Mouse (Mus musculus): Measurements from ENCODE around the gene Umad1. TPM values are rescaled to one million over a fixed set of nuclear protein-coding genes. Genes with fewer than 3 reads are reported as not detected.

Umad1 gene
- total and polyA plus RNA-seq, 3 experiments: 7.6 to 17.5 (median 10.0) TPM

DNA sequence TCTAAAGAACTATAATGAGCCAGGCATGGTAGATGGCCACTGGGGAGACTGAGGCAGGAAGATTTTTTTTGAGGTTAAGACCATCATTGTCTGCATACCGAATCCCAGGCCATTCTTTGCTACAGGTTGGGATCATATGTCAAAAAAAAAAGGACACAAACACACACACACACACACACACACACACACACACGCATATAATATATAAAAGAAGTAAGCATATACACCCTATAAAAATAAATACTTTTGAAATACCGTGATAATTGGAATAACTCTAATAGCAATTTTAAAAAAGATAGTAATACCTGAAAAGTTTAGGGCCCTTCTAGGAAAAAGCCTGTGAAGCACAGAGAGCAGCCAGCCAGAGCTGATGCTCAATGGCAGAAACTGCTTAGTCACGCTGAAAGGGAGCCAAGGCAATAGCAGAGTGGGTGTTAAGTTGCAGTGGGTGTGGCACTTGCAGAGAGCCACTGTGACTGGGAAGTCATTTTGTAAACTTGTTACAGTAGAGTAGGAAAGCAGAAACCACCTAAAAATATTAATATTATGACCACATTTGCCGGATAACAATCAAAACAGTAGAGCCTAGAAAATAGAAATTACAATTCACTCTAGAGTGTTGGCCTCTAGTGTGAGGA, 86.2 kb downstream of the Umad1 start:
- peak; percentile 85 for DNase-seq (ENCODE audit: extremely low read depth)
- dilution Hi-C loops (cut with MboI; ENCODE audit: extremely low pct_ligation_motif_present, extremely low pct_unique_long_range_greater_than_20kb, low sequenced_read_pairs): no loop called here
- in situ Hi-C loops (cut with MboI; ENCODE audit: low pct_ligation_motif_present, low pct_unique_long_range_greater_than_20kb, low sequenced_read_pairs): loop anchor here (25.0 kb wide), 1 partner anchor 392 kb away; no protein-coding TSS in a partner anchor
- Histone ChIP-seq H3K27ac (ENCODE audit: insufficient read depth, low read depth) (0 out of 2 replicates have a peak overlapping the region, but pooled peaks have one; percentile 36), H3K9me3 (replicated peaks; ENCODE audit: low read length) (no peaks in the 10 kb centered on the region), H3K27me3 (replicated peaks) (no peaks in the 10 kb centered on the region), H3K4me1 (ENCODE audit: control insufficient read depth in 1 of 2, insufficient read depth in 2 of 2) (peaks cover 7 to 43% of the 10 kb centered on the region in 2 experiments; a peak in 2 of 4 replicates), H3K9ac (ENCODE audit: insufficient read depth, low read depth) (peak overlapping the region; percentile 96), H3K79me2 (replicated peaks; ENCODE audit: control insufficient read depth, extremely low read depth, insufficient read depth, poor library complexity, severe bottlenecking) (peaks cover 3% of the 10 kb centered on the region), H3K4me3 (replicated peaks in 1 of 3; ENCODE audit: low read depth in 2 of 3, low read length in 2 of 3, poor library complexity in 1 of 3) (peak overlapping the region; percentile 45 to 56 (median 53)), H3K4me2 (ENCODE audit: insufficient read depth, low read depth, poor library complexity, severe bottlenecking) (peak overlapping the region; percentile 94), H3K36me3 (replicated peaks in 1 of 2; ENCODE audit: control insufficient read depth in 1 of 2, insufficient read depth in 1 of 2, low read length in 1 of 2) (no peaks in the 10 kb centered on the region)
- TF ChIP-seq HCFC1 (IDR thresholded peaks at IDR 0.05; ENCODE audit: low read depth, low read length) (no peak), CTCF (conservative IDR thresholded peaks at IDR 0.05 in 1 of 2, IDR thresholded peaks at IDR 0.05 in 1 of 2; ENCODE audit: low read depth in 2 of 2, low read length in 2 of 2) (no peak), MAX (IDR thresholded peaks at IDR 0.05; ENCODE audit: low read length) (no peak), CHD1 (IDR thresholded peaks at IDR 0.05; ENCODE audit: low read depth, low read length) (no peak; the same call in 1 of the 2 replicates), BHLHE40 (IDR thresholded peaks at IDR 0.05; ENCODE audit: low read depth, low read length) (no peak), PAX5 (IDR thresholded peaks at IDR 0.05; ENCODE audit: low read length) (no peak), NELFE (IDR thresholded peaks at IDR 0.05; ENCODE audit: low read depth, low read length) (0 out of 2 replicates have a peak, but pooled peaks have one; percentile 30), E2F4 (IDR thresholded peaks at IDR 0.05; ENCODE audit: insufficient replicate concordance, low read depth, low read length) (no peak), SMC3 (IDR thresholded peaks at IDR 0.05; ENCODE audit: low read depth, low read length) (no peak), MAFK (IDR thresholded peaks at IDR 0.05; ENCODE audit: insufficient replicate concordance, low read length) (peak; percentile 96), ETS1 (conservative IDR thresholded peaks at IDR 0.05; ENCODE audit: low read depth, low read length) (peak; percentile 39; the same call in 1 of the 2 replicates), RAD21 (IDR thresholded peaks at IDR 0.05; ENCODE audit: low read depth, low read length) (no peak), MYC (IDR thresholded peaks at IDR 0.05; ENCODE audit: low read depth, low read length) (no peak), SIN3A (IDR thresholded peaks at IDR 0.05; ENCODE audit: low read length) (peak; percentile 55; the same call in 1 of the 2 replicates), NRF1 (IDR thresholded peaks at IDR 0.05; ENCODE audit: low read depth, low read length) (no peak), ZC3H11A (IDR thresholded peaks at IDR 0.05; ENCODE audit: low read depth, low read length) (no peak), UBTF (IDR thresholded peaks at IDR 0.05; ENCODE audit: low read depth, low read length) (no peak), CHD2 (IDR thresholded peaks at IDR 0.05; ENCODE audit: low read length) (no peak), MAZ (IDR thresholded peaks at IDR 0.05; ENCODE audit: low read depth, low read length) (no peak), ZMIZ1 (IDR thresholded peaks at IDR 0.05; ENCODE audit: low read depth, low read length) (no peak), MXI1 (IDR thresholded peaks at IDR 0.05; ENCODE audit: low read depth, low read length) (no peak), RCOR1 (conservative IDR thresholded peaks at IDR 0.05; ENCODE audit: low read depth, low read length) (no peak), JUN (IDR thresholded peaks at IDR 0.05; ENCODE audit: insufficient read depth, low read depth, low read length) (no peak), TCF12 (IDR thresholded peaks at IDR 0.05; ENCODE audit: low read depth, low read length) (peak; percentile 59; the same call in 1 of the 2 replicates), GABPA (IDR thresholded peaks at IDR 0.05; ENCODE audit: insufficient replicate concordance, low read depth, low read length) (peak; percentile 28; the same call in 1 of the 2 replicates), USF1 (IDR thresholded peaks at IDR 0.05; ENCODE audit: low read depth, low read length) (no peak), MEF2A (IDR thresholded peaks at IDR 0.05; ENCODE audit: borderline replicate concordance, low read depth, low read length) (no peak), USF2 (conservative IDR thresholded peaks at IDR 0.05; ENCODE audit: low read depth, low read length) (no peak), ZNF384 (IDR thresholded peaks at IDR 0.05; ENCODE audit: low read depth, low read length) (peak; percentile 53), ELF1 (IDR thresholded peaks at IDR 0.05; ENCODE audit: low read depth, low read length) (0 out of 2 replicates have a peak, but pooled peaks have one; percentile 11), TBP (conservative IDR thresholded peaks at IDR 0.05; ENCODE audit: low read depth, low read length) (peak; percentile 70; the same call in 1 of the 2 replicates), ZKSCAN1 (IDR thresholded peaks at IDR 0.05; ENCODE audit: borderline replicate concordance, low read depth, low read length) (no peak), KAT2A (IDR thresholded peaks at IDR 0.05; ENCODE audit: insufficient replicate concordance, low read length) (no peak), IRF4 (IDR thresholded peaks at IDR 0.05; ENCODE audit: low read depth, low read length) (no peak), POLR2A (IDR thresholded peaks at IDR 0.05; ENCODE audit: low read depth, low read length) (peak; percentile 60), JUND (conservative IDR thresholded peaks at IDR 0.05; ENCODE audit: low read depth, low read length) (no peak), EP300 (IDR thresholded peaks at IDR 0.05; ENCODE audit: low read length) (no peak)

All from CH12.LX (cell line).